Mouse (Mus musculus): ENCODE data around the gene Stk32b. TPM values are rescaled to one million over a fixed set of nuclear protein-coding genes. Genes with fewer than 3 reads are reported as not detected.

Gene Stk32b
- total and polyA plus RNA-seq, 3 experiments: 0.05 TPM; not detected in 2

DNA sequence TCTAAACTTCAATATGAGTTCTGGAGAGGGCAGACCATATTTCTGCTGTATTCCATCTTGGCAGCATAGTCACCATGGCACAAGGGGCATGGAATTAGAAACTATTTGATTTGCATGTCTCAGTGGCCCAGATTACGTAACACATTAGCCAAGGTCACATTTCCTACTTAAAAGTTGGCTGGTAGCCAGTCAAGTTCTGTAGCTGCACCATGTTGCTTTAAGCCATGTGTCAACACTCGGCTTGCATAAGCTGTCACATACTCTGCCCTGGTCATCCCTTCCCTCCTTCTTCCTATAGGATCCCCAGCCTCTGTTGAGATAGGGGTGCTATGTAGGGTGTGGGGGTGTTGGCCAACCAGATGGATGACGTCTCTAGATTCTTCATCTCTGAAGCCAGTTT, 196.5 kb downstream of the Stk32b start:
- no peak for DNase-seq (ENCODE audit: low spot score)

DNA sequence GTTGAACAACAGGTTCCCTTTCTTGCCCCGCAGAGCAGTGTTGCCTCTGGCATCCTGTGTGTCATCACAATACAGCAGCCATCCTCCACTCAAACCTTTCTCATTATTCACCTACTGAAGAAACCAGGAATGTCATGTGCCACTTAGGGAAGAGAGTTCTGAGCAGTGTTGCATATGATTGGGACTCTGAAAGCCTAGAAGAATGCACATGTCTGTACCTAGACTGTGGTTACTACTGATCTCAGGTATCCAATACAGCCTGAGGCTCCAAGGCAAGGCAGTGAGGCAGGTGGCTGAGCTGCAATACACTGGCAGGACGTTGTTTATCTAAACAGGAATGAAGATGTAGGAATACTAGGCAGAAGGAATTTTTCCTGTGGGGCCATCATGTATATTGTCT, 204.5 kb downstream of the Stk32b start:
- ATAC-seq (ENCODE audit: extremely low read depth, insufficient number of reproducible peaks, low FRiP score, poor library complexity, severe bottlenecking) (no peak), DNase-seq (ENCODE audit: low spot score) (no peak)
- TF ChIP-seq CTCF (IDR thresholded peaks at IDR 0.05; ENCODE audit: low read depth, low read length) (no peak), GATA2 (IDR thresholded peaks at IDR 0.05; ENCODE audit: borderline replicate concordance, low read depth, low read length) (no peak), POLR2AphosphoS5 (IDR thresholded peaks at IDR 0.05; ENCODE audit: insufficient replicate concordance, low read depth, low read length) (no peak), TAL1 (conservative IDR thresholded peaks at IDR 0.05; ENCODE audit: low read depth, low read length) (no peak), GATA1 (IDR thresholded peaks at IDR 0.05; ENCODE audit: borderline replicate concordance, low read length) (no peak)
- H3K27me3 ChIP-seq (ENCODE audit: insufficient read depth, low read length): no peaks in the 10 kb centered on the region
- H3K36me3 ChIP-seq (replicated peaks): no peaks in the 10 kb centered on the region
- no peak overlapping the region for H3K4me3 ChIP-seq (ENCODE audit: low read depth, low read length)
- H3K9me3 ChIP-seq (replicated peaks): 0 out of 2 replicates have a peak, but pooled peaks cover 2% of the 10 kb centered on the region
- H3K4me1 ChIP-seq (ENCODE audit: insufficient read depth, low read depth, low read length): no peaks in the 10 kb centered on the region

More for the DNA sequence above, 196.5 kb downstream of the Stk32b start:
- Histone ChIP-seq H3K4me1 (ENCODE audit: insufficient read depth, low read depth, low read length) (no peaks in the 10 kb centered on the region), H3K36me3 (replicated peaks) (no peaks in the 10 kb centered on the region), H3K9me3 (replicated peaks) (peaks cover 6% of the 10 kb centered on the region; the same call in 1 of the 2 replicates), H3K27me3 (ENCODE audit: insufficient read depth, low read length) (no peaks in the 10 kb centered on the region), H3K4me3 (ENCODE audit: low read depth, low read length) (no peak overlapping the region)
- no peak for TF ChIP-seq POLR2AphosphoS5 (IDR thresholded peaks at IDR 0.05; ENCODE audit: insufficient replicate concordance, low read depth, low read length)
- no peak for ATAC-seq (ENCODE audit: extremely low read depth, insufficient number of reproducible peaks, low FRiP score, poor library complexity, severe bottlenecking)

DNA sequence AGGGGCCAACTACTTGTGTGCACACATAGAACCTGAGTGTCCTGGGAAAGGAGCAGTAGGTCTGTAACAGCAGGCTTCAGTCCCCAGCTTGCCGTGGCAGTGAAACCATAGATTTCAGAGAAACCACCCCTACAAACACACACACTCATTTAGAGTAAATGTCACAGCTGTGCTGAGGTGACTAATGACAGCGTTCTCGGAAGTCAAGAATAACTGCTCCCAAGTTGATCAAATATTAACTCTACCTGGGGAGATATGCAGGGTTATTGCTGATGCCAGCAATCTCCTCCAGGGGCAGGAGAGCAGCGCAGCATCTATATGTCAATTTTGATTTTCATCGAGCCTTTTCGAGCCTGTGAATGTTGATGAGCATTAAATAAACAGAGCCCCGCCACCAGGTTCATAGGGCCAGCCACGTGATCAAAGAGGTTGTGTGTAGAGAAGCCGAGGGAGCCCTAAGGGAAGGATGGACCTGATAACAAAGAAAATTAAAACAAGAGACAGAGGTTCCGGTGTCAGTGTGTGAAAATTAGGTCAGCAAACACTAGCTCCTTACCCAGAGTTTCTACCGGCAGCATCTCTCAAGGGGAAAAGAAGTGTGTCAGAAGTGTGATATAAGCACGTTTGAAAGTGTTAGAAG, 210.0 kb downstream of the Stk32b start:
- ATAC-seq (ENCODE audit: extremely low read depth, insufficient number of reproducible peaks, low FRiP score, poor library complexity, severe bottlenecking) (no peak), DNase-seq (ENCODE audit: low spot score) (no peak)
- Histone ChIP-seq H3K4me1 (ENCODE audit: insufficient read depth, low read depth, low read length) (no peaks in the 10 kb centered on the region), H3K27me3 (ENCODE audit: insufficient read depth, low read length) (no peaks in the 10 kb centered on the region), H3K36me3 (replicated peaks) (no peaks in the 10 kb centered on the region), H3K4me3 (ENCODE audit: low read depth, low read length) (no peak overlapping the region), H3K9me3 (replicated peaks) (peaks cover 5% of the 10 kb centered on the region)
- TF ChIP-seq TAL1 (conservative IDR thresholded peaks at IDR 0.05; ENCODE audit: low read depth, low read length): no peak
- TF ChIP-seq GATA2 (IDR thresholded peaks at IDR 0.05; ENCODE audit: borderline replicate concordance, low read depth, low read length): no peak

- no peak for DNase-seq (ENCODE audit: low spot score)
These were observed 221.9 kb downstream of the Stk32b start for GRCm38 (mm10) chr5:37494984-37495476.

GRCm38 (mm10) chr5:37472025-37472608, 244.9 kb downstream of the Stk32b start:
- Histone ChIP-seq H3K4me3 (ENCODE audit: low read depth, low read length) (no peak overlapping the region), H3K36me3 (replicated peaks) (no peaks in the 10 kb centered on the region), H3K9me3 (replicated peaks) (peaks cover 16% of the 10 kb centered on the region), H3K4me1 (ENCODE audit: insufficient read depth, low read depth, low read length) (no peaks in the 10 kb centered on the region), H3K27me3 (ENCODE audit: insufficient read depth, low read length) (no peaks in the 10 kb centered on the region)
- no peak for DNase-seq (ENCODE audit: low spot score)
- no peak for ATAC-seq (ENCODE audit: extremely low read depth, insufficient number of reproducible peaks, low FRiP score, poor library complexity, severe bottlenecking)
- TF ChIP-seq GATA1 (IDR thresholded peaks at IDR 0.05; ENCODE audit: borderline replicate concordance, low read length) (no peak), GATA2 (IDR thresholded peaks at IDR 0.05; ENCODE audit: borderline replicate concordance, low read depth, low read length) (no peak), POLR2AphosphoS5 (IDR thresholded peaks at IDR 0.05; ENCODE audit: insufficient replicate concordance, low read depth, low read length) (no peak), CTCF (IDR thresholded peaks at IDR 0.05; ENCODE audit: low read depth, low read length) (no peak), TAL1 (conservative IDR thresholded peaks at IDR 0.05; ENCODE audit: low read depth, low read length) (no peak)

More at GRCm38 (mm10) chr5:37494984-37495476, 221.9 kb downstream of the Stk32b start:
- Histone ChIP-seq H3K4me3 (ENCODE audit: low read depth, low read length) (no peak overlapping the region), H3K9me3 (replicated peaks) (peaks cover 31% of the 10 kb centered on the region), H3K27me3 (ENCODE audit: insufficient read depth, low read length) (no peaks in the 10 kb centered on the region), H3K4me1 (ENCODE audit: insufficient read depth, low read depth, low read length) (no peaks in the 10 kb centered on the region), H3K36me3 (replicated peaks) (no peaks in the 10 kb centered on the region)
- TF ChIP-seq GATA1 (IDR thresholded peaks at IDR 0.05; ENCODE audit: borderline replicate concordance, low read length) (no peak), POLR2AphosphoS5 (IDR thresholded peaks at IDR 0.05; ENCODE audit: insufficient replicate concordance, low read depth, low read length) (no peak), GATA2 (IDR thresholded peaks at IDR 0.05; ENCODE audit: borderline replicate concordance, low read depth, low read length) (no peak), TAL1 (conservative IDR thresholded peaks at IDR 0.05; ENCODE audit: low read depth, low read length) (no peak), CTCF (IDR thresholded peaks at IDR 0.05; ENCODE audit: low read depth, low read length) (no peak)
- no peak for ATAC-seq (ENCODE audit: extremely low read depth, insufficient number of reproducible peaks, low FRiP score, poor library complexity, severe bottlenecking)

DNA sequence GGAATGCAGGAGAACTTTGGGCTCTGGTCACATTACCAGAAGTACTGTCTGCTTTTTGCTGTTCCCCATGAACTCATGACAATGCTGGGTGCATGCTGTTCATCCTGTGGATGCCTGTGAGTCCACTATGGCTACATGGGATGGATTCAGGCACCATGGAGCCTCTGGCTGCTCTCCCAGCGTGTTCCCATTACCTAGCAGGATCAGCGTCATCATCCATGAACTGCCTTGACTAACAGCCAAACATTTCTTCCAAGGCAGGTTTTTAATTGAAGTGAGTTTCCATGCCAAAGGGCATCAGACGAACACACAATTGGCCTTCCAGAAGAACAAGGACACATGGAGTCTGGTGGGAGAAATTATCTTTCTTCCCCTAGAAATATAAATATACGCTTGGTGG, 245.4 kb downstream of the Stk32b start:
- no peaks in the 10 kb centered on the region for H3K27me3 ChIP-seq (ENCODE audit: insufficient read depth, low read length)
- no peak for DNase-seq (ENCODE audit: low spot score)
- ATAC-seq (ENCODE audit: extremely low read depth, insufficient number of reproducible peaks, low FRiP score, poor library complexity, severe bottlenecking): no peak
- peaks cover 19% of the 10 kb centered on the region for H3K9me3 ChIP-seq (replicated peaks)
- no peak overlapping the region for H3K4me3 ChIP-seq (ENCODE audit: low read depth, low read length)
- H3K36me3 ChIP-seq (replicated peaks): no peaks in the 10 kb centered on the region
- H3K4me1 ChIP-seq (ENCODE audit: insufficient read depth, low read depth, low read length): no peaks in the 10 kb centered on the region
- TF ChIP-seq GATA1 (IDR thresholded peaks at IDR 0.05; ENCODE audit: borderline replicate concordance, low read length) (no peak), GATA2 (IDR thresholded peaks at IDR 0.05; ENCODE audit: borderline replicate concordance, low read depth, low read length) (no peak), CTCF (IDR thresholded peaks at IDR 0.05; ENCODE audit: low read depth, low read length) (no peak)
